Mouse (Mus musculus) gastrocnemius, postnatal 25 days (tissue): Measurements from ENCODE around the gene Cers5. TPM values are rescaled to one million over a fixed set of nuclear protein-coding genes. Genes with fewer than 3 reads are reported as not detected.
"Not testable (repeated sequence)": the region's sequence is repeated elsewhere in the genome, so short reads cannot be mapped to it uniquely, and the experiment has no call there.

Experiments used
- DNase-seq: peaks from one replicate; pipeline ENCODE4 v3.0.0; 2022
- long read RNA-seq, 2 experiments: library from polyadenylated mRNA; stranded (forward); transcript quantifications; one replicate each; pipeline ENCODE4 v2.0.0; 2021
- total RNA-seq, 2 experiments: library from RNA; stranded (reverse); gene quantifications; 1 replicate in 1 of 2; 2 replicates in 1 of 2; pipeline ENCODE4 v1.2.3; 2021

Cers5 gene
- 1 to 10 TPM; 4.0 to 6.1 TPM for total RNA-seq
- long read RNA-seq, experiment 1, partial matches to known transcripts: 0 of 12 reads
- long read RNA-seq, experiment 1, other reads (novel, unspliced or antisense): 11 of 12 reads
- long read RNA-seq, experiment 2, transcript Cers5-201 (10 exons, 2,096 nt): major isoform, 5 of 23 reads
- long read RNA-seq, experiment 2, partial matches to known transcripts: 0 of 23 reads
- long read RNA-seq, experiment 2, other reads (novel, unspliced or antisense): 15 of 23 reads

- not testable (repeated sequence) for DNase-seq
These were observed at the start of gene Cers5 for GRCm38 (mm10) chr15:99772881-99772924. Gene Cers5 (minus strand): TSS chr15:99772885.

GRCm38 (mm10) chr15:99819621-99820279 is 47.1 kb upstream of the Cers5 start:
- peak; percentile 56 for DNase-seq

- DNase-seq: no peak
These were observed 46.4 kb upstream of the Cers5 start for GRCm38 (mm10) chr15:99819109-99819440.

- peak; percentile 60 for DNase-seq
These were observed 45.8 kb upstream of the Cers5 start for GRCm38 (mm10) chr15:99818321-99819108.

- DNase-seq: no peak
These were observed 44.9 kb upstream of the Cers5 start for GRCm38 (mm10) chr15:99817343-99818235.

GRCm38 (mm10) chr15:99815999-99816398 is 43.3 kb upstream of the Cers5 start:
- DNase-seq: no peak

GRCm38 (mm10) chr15:99814554-99815260 is 42.0 kb upstream of the Cers5 start:
- DNase-seq: peak; percentile 36

GRCm38 (mm10) chr15:99813639-99814038 is 41.0 kb upstream of the Cers5 start:
- no peak for DNase-seq

GRCm38 (mm10) chr15:99812097-99812496 is 39.4 kb upstream of the Cers5 start:
- DNase-seq: no peak

GRCm38 (mm10) chr15:99807776-99808735 is 35.4 kb upstream of the Cers5 start:
- DNase-seq: no peak

- DNase-seq: no peak
These were observed 33.5 kb upstream of the Cers5 start for GRCm38 (mm10) chr15:99806171-99806570.

GRCm38 (mm10) chr15:99805673-99806072 is 33.0 kb upstream of the Cers5 start:
- DNase-seq: no peak

GRCm38 (mm10) chr15:99803186-99803644 is 30.5 kb upstream of the Cers5 start:
- DNase-seq: peak; percentile 48

- DNase-seq: peak; percentile 46
These were observed 29.3 kb upstream of the Cers5 start for GRCm38 (mm10) chr15:99801885-99802572.

- no peak for DNase-seq
These were observed 27.0 kb upstream of the Cers5 start for GRCm38 (mm10) chr15:99799706-99800105.

GRCm38 (mm10) chr15:99797898-99798297 is 25.2 kb upstream of the Cers5 start:
- DNase-seq: no peak

- no peak for DNase-seq
These were observed 24.1 kb upstream of the Cers5 start for GRCm38 (mm10) chr15:99796735-99797134.

GRCm38 (mm10) chr15:99796066-99796465 is 23.4 kb upstream of the Cers5 start:
- no peak for DNase-seq

- DNase-seq: no peak
These were observed 19.6 kb upstream of the Cers5 start for GRCm38 (mm10) chr15:99792221-99792815.

GRCm38 (mm10) chr15:99791003-99791402 is 18.3 kb upstream of the Cers5 start:
- DNase-seq: no peak
